Comparison of ENCODE assay signal across 8 mouse cellular contexts in the genomic region with DNA sequence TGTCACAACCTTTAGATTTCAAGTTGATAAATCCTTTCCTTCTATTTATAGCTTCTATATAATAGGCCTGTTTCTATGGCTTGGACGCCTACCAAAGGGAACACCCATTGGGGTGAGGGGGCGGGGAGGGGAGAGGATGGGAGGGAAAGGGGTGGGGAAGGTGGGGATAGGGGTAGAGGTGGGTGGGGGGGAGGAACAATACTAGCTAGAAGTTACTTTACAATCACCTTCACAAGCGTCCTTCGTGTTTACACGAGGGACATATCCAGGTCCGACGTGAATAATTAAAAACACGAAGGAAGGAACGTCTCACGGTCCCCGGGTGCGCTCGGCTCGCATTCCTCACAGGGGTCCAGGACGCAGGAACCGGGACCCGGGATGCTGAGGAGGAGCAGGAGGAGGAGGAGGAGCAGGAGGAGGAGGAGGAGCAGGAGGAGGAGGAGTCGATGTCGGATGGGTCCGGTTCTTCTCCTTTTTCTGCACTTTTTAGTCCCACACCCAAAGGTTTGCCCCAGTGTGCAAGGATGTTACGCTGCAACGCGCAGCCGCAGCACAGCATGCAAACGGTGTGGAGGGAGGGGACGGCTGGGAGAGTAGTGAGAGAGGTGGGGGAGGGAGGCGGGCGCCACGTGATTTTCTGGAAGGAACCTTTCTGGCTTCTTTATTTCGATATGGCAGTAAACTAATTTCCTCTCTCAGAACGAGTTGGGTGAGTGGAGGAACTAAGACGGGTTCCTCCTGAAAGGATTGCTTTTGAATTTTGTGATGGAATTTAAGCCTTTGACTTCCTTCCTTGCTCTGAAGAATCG. TPM values are rescaled to one million over a fixed set of nuclear protein-coding genes. Genes with fewer than 3 reads are reported as not detected.
DNase-seq lines count a peak whose midpoint lies in the region; ATAC-seq and TF ChIP-seq lines count a peak whose summit lies in the region.

No protein-coding gene starts in this region.

- H3K4me2 ChIP-seq in midbrain, postnatal 0 days (ENCODE audit: low read depth, low read length, poor library complexity, severe bottlenecking): peak overlapping the region; percentile 61

- no peaks in the 10 kb centered on the region for H3K27me3 ChIP-seq in embryonic facial prominence, embryonic 10.5 days (replicated peaks; ENCODE audit: low read depth, poor library complexity, severe bottlenecking)
- no peaks in the 10 kb centered on the region for H3K27me3 ChIP-seq in midbrain, postnatal 0 days (ENCODE audit: insufficient read depth, low read length)

- DNase-seq in cerebellum, postnatal 25 days: peak; percentile 22 to 43
- DNase-seq in cerebellum, adult 9-11 months: no peak
- DNase-seq in embryonic facial prominence, embryonic 10.5 days (ENCODE audit: low spot score): peak; percentile 86
- peak; percentile 73 for DNase-seq in heart, adult 8-10 months (ENCODE audit: low spot score)
- DNase-seq in kidney, adult 8-10 months: peak; percentile 58 to 67
- peak; percentile 84 for DNase-seq in liver
- peak; percentile 77 for DNase-seq in midbrain, postnatal 0 days (ENCODE audit: low spot score)
- DNase-seq in spleen, postnatal 4 days (ENCODE audit: low spot score in 2 of 2): peak; percentile 75 to 84

- H3K4me1 ChIP-seq in embryonic facial prominence, embryonic 10.5 days: peaks cover 23% of the 10 kb centered on the region
- no peaks in the 10 kb centered on the region for H3K4me1 ChIP-seq in midbrain, postnatal 0 days (ENCODE audit: insufficient read depth, low read length)

- WGBS in embryonic facial prominence, embryonic 10.5 days: 1% methylated on average over 33 of the region's 33 CpGs
- under 1% methylated on average over 29 of the region's 33 CpGs for WGBS in midbrain, postnatal 0 days

- peak overlapping the region; percentile 50 for H3K9ac ChIP-seq in midbrain, postnatal 0 days (replicated peaks; ENCODE audit: low read length, poor library complexity, severe bottlenecking)

- peak overlapping the region; percentile 90 for H3K27ac ChIP-seq in embryonic facial prominence, embryonic 10.5 days (replicated peaks)
- H3K27ac ChIP-seq in midbrain, postnatal 0 days (ENCODE audit: low read depth, low read length): 0 out of 2 replicates have a peak overlapping the region, but pooled peaks have one; percentile 9

- ATAC-seq in midbrain, postnatal 0 days (ENCODE audit: low FRiP score): peak; percentile 74

- no peaks in the 10 kb centered on the region for H3K9me3 ChIP-seq in embryonic facial prominence, embryonic 10.5 days
- no peaks in the 10 kb centered on the region for H3K9me3 ChIP-seq in midbrain, postnatal 0 days (ENCODE audit: low read length)

- no peaks in the 10 kb centered on the region for H3K36me3 ChIP-seq in embryonic facial prominence, embryonic 10.5 days (replicated peaks)
- H3K36me3 ChIP-seq in midbrain, postnatal 0 days (ENCODE audit: insufficient read depth, low read length): no peaks in the 10 kb centered on the region

- H3K4me3 ChIP-seq in embryonic facial prominence, embryonic 10.5 days: peak overlapping the region; percentile 65
- H3K4me3 ChIP-seq in midbrain, postnatal 0 days (ENCODE audit: low read depth, low read length): peak overlapping the region; percentile 39

- no peak for TF ChIP-seq CTCF in midbrain, postnatal 0 days (IDR thresholded peaks at IDR 0.05)

RNA-seq across cellular contexts. Expression of a gene that starts 36.5 kb away (rescaled TPM):
- polyA plus RNA-seq in embryonic facial prominence, embryonic 10.5 days (2016; fragmentation: Nextera tagmentation; extraction: Ambion mirVana): 3.9 and 4.2 TPM in 2 replicates
- total RNA-seq in heart, adult 8-10 months (2022): 10 to 100 TPM in 1 of 4 experiments, 1 to 10 TPM in 3; 7.4 to 12.0 (median 8.9) TPM
- 3.7 and 3.8 TPM in 2 replicates for total RNA-seq in midbrain, postnatal 0 days (2014; rRNA removed)
- 0.44 and 0.49 TPM in 2 replicates for polyA plus RNA-seq in midbrain, postnatal 0 days (2015; fragmentation: Nextera tagmentation; extraction: Ambion mirVana)
